Mouse (Mus musculus) frontal cortex, adult 2 months (tissue): Measurements from ENCODE around the gene Ppp1r26. TPM values are rescaled to one million over a fixed set of nuclear protein-coding genes. Genes with fewer than 3 reads are reported as not detected.
A peak's percentile ranks its signal among the peaks of the same experiment; 100 is the strongest.

Source experiments
- DNase-seq, 2 experiments: peaks; one replicate each; pipeline ENCODE4 v3.0.0; 2022; ENCODE audit warnings: low spot score in 1 of 2; ENCODE audit errors: extremely low spot score in 1 of 2
- polyA plus RNA-seq: library from polyadenylated mRNA; depleted of rRNA; stranded (reverse); fragments of >200 nt; gene quantifications from 2 replicates; pipeline ENCODE4 v1.2.3, GENCODE M21; 2012; rRNA removed

Gene Ppp1r26
- polyA plus RNA-seq, result 13.0 and 15.0 TPM in 2 replicates

GRCm38 (mm10) chr2:28446515-28447314 lies at the start of gene Ppp1r26:
Gene Ppp1r26 (plus strand): TSS chr2:28446800.
- peak in 1 of 2 experiments; percentile 43 for DNase-seq

- DNase-seq, result no peak
Observed at GRCm38 (mm10) chr2:28396928-28397327, 49.7 kb upstream of the Ppp1r26 start.

GRCm38 (mm10) chr2:28397417-28398119 lies 49.0 kb upstream of the Ppp1r26 start:
- DNase-seq, result no peak

- DNase-seq, result no peak
Observed at GRCm38 (mm10) chr2:28401647-28402046, 45.0 kb upstream of the Ppp1r26 start.

GRCm38 (mm10) chr2:28402128-28402527 lies 44.5 kb upstream of the Ppp1r26 start:
- no peak for DNase-seq

GRCm38 (mm10) chr2:28407796-28408195 lies 38.8 kb upstream of the Ppp1r26 start:
- DNase-seq, result no peak

GRCm38 (mm10) chr2:28409144-28409543 lies 37.5 kb upstream of the Ppp1r26 start:
- DNase-seq, result no peak

- DNase-seq, result no peak
Observed at GRCm38 (mm10) chr2:28409566-28409965, 37.0 kb upstream of the Ppp1r26 start.

GRCm38 (mm10) chr2:28412936-28413335 lies 33.7 kb upstream of the Ppp1r26 start:
- DNase-seq, result peak; percentile 91 to 95

GRCm38 (mm10) chr2:28414116-28414756 lies 32.4 kb upstream of the Ppp1r26 start:
- DNase-seq, result no peak

- DNase-seq, result no peak
Observed at GRCm38 (mm10) chr2:28414757-28415137, 31.9 kb upstream of the Ppp1r26 start.

- DNase-seq, result peak; percentile 49 to 80
Observed at GRCm38 (mm10) chr2:28415387-28416024, 31.1 kb upstream of the Ppp1r26 start.

- DNase-seq, result no peak
Observed at GRCm38 (mm10) chr2:28416511-28416910, 30.1 kb upstream of the Ppp1r26 start.

GRCm38 (mm10) chr2:28418034-28418433 lies 28.6 kb upstream of the Ppp1r26 start:
- peak; percentile 81 to 96 for DNase-seq

- peak; percentile 88 to 99 for DNase-seq
Observed at GRCm38 (mm10) chr2:28419898-28420297, 26.7 kb upstream of the Ppp1r26 start.

GRCm38 (mm10) chr2:28423167-28423566 lies 23.4 kb upstream of the Ppp1r26 start:
- DNase-seq, result no peak

GRCm38 (mm10) chr2:28427226-28427625 lies 19.4 kb upstream of the Ppp1r26 start:
- no peak for DNase-seq

- DNase-seq, result no peak
Observed at GRCm38 (mm10) chr2:28430846-28431245, 15.8 kb upstream of the Ppp1r26 start.

- no peak for DNase-seq
Observed at GRCm38 (mm10) chr2:28432811-28433210, 13.8 kb upstream of the Ppp1r26 start.

GRCm38 (mm10) chr2:28433512-28433911 lies 13.1 kb upstream of the Ppp1r26 start:
- no peak for DNase-seq

- peak in 1 of 2 experiments; percentile 73 for DNase-seq
Observed at GRCm38 (mm10) chr2:28435401-28435800, 11.2 kb upstream of the Ppp1r26 start.
